Mouse (Mus musculus): Measurements from ENCODE around the gene Scml4. TPM values are rescaled to one million over a fixed set of nuclear protein-coding genes. Genes with fewer than 3 reads are reported as not detected.

Gene Scml4
- total and polyA plus RNA-seq, 3 experiments = 0.03 to 0.08 TPM; not detected in 1

GRCm38 (mm10) chr10:42892250-42892649, 32.1 kb downstream of the Scml4 start:
- no peaks in the 10 kb centered on the region for H3K9me3 ChIP-seq (replicated peaks; ENCODE audit: insufficient read depth, low read length)
- H3K79me2 ChIP-seq (ENCODE audit: control insufficient read depth, insufficient read depth, low read length, poor library complexity) = no peaks in the 10 kb centered on the region

GRCm38 (mm10) chr10:42892987-42893386, 32.8 kb downstream of the Scml4 start:
- no peak overlapping the region for H3K4me3 ChIP-seq (ENCODE audit: control insufficient read depth in 1 of 2, insufficient read depth in 1 of 2, low read depth in 2 of 2, low read length in 2 of 2)
- peaks cover 3 to 15% of the 10 kb centered on the region in 2 experiments for H3K27me3 ChIP-seq (ENCODE audit: control insufficient read depth in 1 of 2, insufficient read depth in 2 of 2, low read length in 2 of 2)
- no peaks in the 10 kb centered on the region for H3K9me3 ChIP-seq (replicated peaks; ENCODE audit: insufficient read depth, low read length)
- DNase-seq (ENCODE audit: low read depth, low spot score) = no peak
- no peaks in the 10 kb centered on the region for H3K79me2 ChIP-seq (ENCODE audit: control insufficient read depth, insufficient read depth, low read length, poor library complexity)
- H3K4me1 ChIP-seq (ENCODE audit: control insufficient read depth in 1 of 2, insufficient read depth in 2 of 2, low read length in 2 of 2) = no peaks in the 10 kb centered on the region
- H3K9ac ChIP-seq (ENCODE audit: control insufficient read depth, low read depth, low read length, poor library complexity, severe bottlenecking) = no peak overlapping the region
- TF ChIP-seq MYC (IDR thresholded peaks at IDR 0.05; ENCODE audit: low read depth, low read length) = no peak
- no peak for TF ChIP-seq MYB (IDR thresholded peaks at IDR 0.05; ENCODE audit: low read depth, low read length)
- TF ChIP-seq ZNF384 (IDR thresholded peaks at IDR 0.05; ENCODE audit: low read depth, low read length) = no peak
- no peak for TF ChIP-seq USF2 (IDR thresholded peaks at IDR 0.05; ENCODE audit: borderline replicate concordance in 1 of 2, insufficient read depth in 1 of 2, low read depth in 1 of 2, low read length in 2 of 2)
- TF ChIP-seq E2F4 (IDR thresholded peaks at IDR 0.05; ENCODE audit: borderline replicate concordance, low read depth, low read length) = no peak
- no peak for TF ChIP-seq ZMIZ1 (IDR thresholded peaks at IDR 0.05; ENCODE audit: low read depth, low read length)
- no peak for TF ChIP-seq CHD1 (IDR thresholded peaks at IDR 0.05; ENCODE audit: low read depth, low read length)
- no peak for TF ChIP-seq TAL1 (IDR thresholded peaks at IDR 0.05; ENCODE audit: low read length)
- TF ChIP-seq MAFK (IDR thresholded peaks at IDR 0.05; ENCODE audit: borderline replicate concordance, low read depth, low read length) = no peak
- no peak for TF ChIP-seq POLR2AphosphoS5 (IDR thresholded peaks at IDR 0.05; ENCODE audit: borderline replicate concordance, low read depth, low read length)
- TF ChIP-seq TBP (IDR thresholded peaks at IDR 0.05; ENCODE audit: low read depth, low read length) = no peak
- TF ChIP-seq MXI1 (IDR thresholded peaks at IDR 0.05; ENCODE audit: low read depth, low read length) = no peak
- no peak overlapping the region for H3K27ac ChIP-seq (ENCODE audit: control insufficient read depth, low read depth, low read length)
- no peaks in the 10 kb centered on the region for H3K36me3 ChIP-seq (ENCODE audit: control insufficient read depth in 1 of 2, insufficient read depth in 2 of 2, low read length in 2 of 2)

More at GRCm38 (mm10) chr10:42892250-42892649, 32.1 kb downstream of the Scml4 start:
- Histone ChIP-seq H3K4me3 (ENCODE audit: control insufficient read depth in 1 of 2, insufficient read depth in 1 of 2, low read depth in 2 of 2, low read length in 2 of 2) (no peak overlapping the region), H3K36me3 (ENCODE audit: control insufficient read depth in 1 of 2, insufficient read depth in 2 of 2, low read length in 2 of 2) (no peaks in the 10 kb centered on the region), H3K27ac (ENCODE audit: control insufficient read depth, low read depth, low read length) (no peak overlapping the region), H3K4me1 (ENCODE audit: control insufficient read depth in 1 of 2, insufficient read depth in 2 of 2, low read length in 2 of 2) (no peaks in the 10 kb centered on the region), H3K27me3 (ENCODE audit: control insufficient read depth in 1 of 2, insufficient read depth in 2 of 2, low read length in 2 of 2) (peaks cover 3 to 15% of the 10 kb centered on the region in 2 experiments), H3K9ac (ENCODE audit: control insufficient read depth, low read depth, low read length, poor library complexity, severe bottlenecking) (no peak overlapping the region)
- DNase-seq (ENCODE audit: low read depth, low spot score) = no peak
- TF ChIP-seq POLR2AphosphoS5 (IDR thresholded peaks at IDR 0.05; ENCODE audit: borderline replicate concordance, low read depth, low read length) (no peak), USF1 (IDR thresholded peaks at IDR 0.05; ENCODE audit: low read depth, low read length) (no peak), NELFE (IDR thresholded peaks at IDR 0.05; ENCODE audit: low read depth, low read length) (no peak), ETS1 (IDR thresholded peaks at IDR 0.05; ENCODE audit: low read depth, low read length) (no peak), GATA1 (IDR thresholded peaks at IDR 0.05; ENCODE audit: low read depth, low read length) (no peak), MAZ (IDR thresholded peaks at IDR 0.05; ENCODE audit: low read depth, low read length) (no peak), RCOR1 (IDR thresholded peaks at IDR 0.05; ENCODE audit: low read depth, low read length) (no peak), POLR2AphosphoS2 (IDR thresholded peaks at IDR 0.05; ENCODE audit: low read length) (no peak), BHLHE40 (IDR thresholded peaks at IDR 0.05; ENCODE audit: borderline replicate concordance, low read depth, low read length) (no peak), HCFC1 (IDR thresholded peaks at IDR 0.05; ENCODE audit: low read depth, low read length) (no peak), TAL1 (IDR thresholded peaks at IDR 0.05; ENCODE audit: low read length) (no peak), MAX (IDR thresholded peaks at IDR 0.05; ENCODE audit: low read length) (no peak), MYB (IDR thresholded peaks at IDR 0.05; ENCODE audit: low read depth, low read length) (no peak), TBP (IDR thresholded peaks at IDR 0.05; ENCODE audit: low read depth, low read length) (no peak), SIN3A (IDR thresholded peaks at IDR 0.05; ENCODE audit: low read length) (no peak)

All from MEL (cell line).